Mouse (Mus musculus) lung, postnatal 0 days (tissue): ENCODE data around the gene Sfr1.

Experiments used
- CTCF ChIP-seq: IDR thresholded peaks from 2 replicates; pipeline ENCODE4 v1.5.1; 2016; ENCODE audit warnings: antibody characterized with exemption, mild to moderate bottlenecking
- EP300 ChIP-seq: IDR thresholded peaks from 2 replicates; pipeline ENCODE4 v1.6.1; 2016; ENCODE audit warnings: antibody characterized with exemption, mild to moderate bottlenecking, control low read depth

DNA sequence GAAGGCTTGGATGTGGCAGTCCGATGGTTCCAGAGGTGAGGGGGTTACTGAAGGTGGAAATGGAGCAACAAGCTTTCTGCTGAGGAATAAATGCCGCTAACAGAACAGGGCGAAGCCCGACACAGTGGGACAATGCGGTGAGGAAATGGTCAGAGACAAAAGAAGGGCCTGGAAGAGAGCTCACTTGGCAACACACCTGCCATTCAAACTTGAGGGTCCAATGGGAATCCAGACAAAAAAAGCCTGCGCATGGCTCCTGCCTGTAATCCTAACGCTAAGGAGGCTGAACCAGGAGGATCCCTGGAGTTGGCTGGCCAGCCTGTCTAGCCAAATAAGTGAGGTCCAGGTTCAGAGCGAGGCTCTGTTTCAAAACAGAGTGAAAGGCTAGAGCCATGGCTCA lies 35.1 kb upstream of the Sfr1 start:
- TF ChIP-seq CTCF: no peak
- no peak for TF ChIP-seq EP300
